Mouse (Mus musculus) liver, embryonic 13.5 days (tissue): ENCODE results near the gene Inhbe. TPM values are rescaled to one million over a fixed set of nuclear protein-coding genes. Genes with fewer than 3 reads are reported as not detected.
A peak's percentile ranks its signal among the peaks of the same experiment; 100 is the strongest.
"Not testable (repeated sequence)": the region's sequence is repeated elsewhere in the genome, so short reads cannot be mapped to it uniquely, and the experiment has no call there.

Source experiments
- ATAC-seq: fragments of 200-750 bp; cut with Nextera tagmentation; 2 replicates; pipeline ENCODE4 v1.8.0; 2017; ENCODE audit warnings: low read depth, mild to moderate bottlenecking, moderate number of reproducible peaks, moderate library complexity
- DNase-seq: peaks from one replicate; pipeline ENCODE4 v3.0.0; 2022
- H3K27ac ChIP-seq: fragments of 300-500 bp; sonication (generic); 2 replicates; pipeline ENCODE4 v1.5.1; 2015; ENCODE audit warnings: moderate library complexity, mild to moderate bottlenecking, inconsistent platforms
- H3K27me3 ChIP-seq: fragments of 300-500 bp; sonication (generic); 2 replicates; pipeline ENCODE4 v1.6.1; 2015; ENCODE audit warnings: mild to moderate bottlenecking, inconsistent platforms
- H3K36me3 ChIP-seq: fragments of 300-500 bp; sonication (generic); 2 replicates; pipeline ENCODE4 v1.6.1; 2015; ENCODE audit warnings: mild to moderate bottlenecking, inconsistent platforms
- H3K4me1 ChIP-seq: fragments of 300-500 bp; sonication (generic); replicated peaks from 2 replicates; pipeline ENCODE4 v1.6.1; 2015; ENCODE audit warnings: inconsistent platforms
- H3K4me2 ChIP-seq: fragments of 300-500 bp; sonication (generic); 2 replicates; pipeline ENCODE4 v1.6.1; 2015; ENCODE audit warnings: inconsistent platforms, mild to moderate bottlenecking, moderate library complexity
- H3K4me3 ChIP-seq: fragments of 300-500 bp; sonication (generic); replicated peaks from 2 replicates; pipeline ENCODE4 v1.5.1; 2015; ENCODE audit warnings: mild to moderate bottlenecking, inconsistent platforms
- H3K9ac ChIP-seq: fragments of 300-500 bp; sonication (generic); 2 replicates; pipeline ENCODE4 v1.6.1; 2015; ENCODE audit warnings: mild to moderate bottlenecking, inconsistent platforms
- H3K9me3 ChIP-seq: fragments of 300-500 bp; sonication (generic); replicated peaks from 2 replicates; pipeline ENCODE4 v1.6.1; 2016; ENCODE audit warnings: inconsistent platforms
- WGBS: fragments of 180-500 bp; shearing (Covaris S2); methylation state at CpG from one replicate; pipeline ENCODE4 v1.1.7; 2015; ENCODE audit not compliant: insufficient replicate concordance; 5-methylcytosine and 5-hydroxymethylcytosine counted together
- polyA plus RNA-seq: library from polyadenylated mRNA; unstranded; fragments of >200 nt; fragmentation: Nextera tagmentation; extraction: Ambion mirVana; gene quantifications from 2 replicates; pipeline ENCODE4 v1.2.1, GENCODE M21; 2015

Inhbe gene
- polyA plus RNA-seq, 1 experiment from 2014 or later = 0.38 TPM

DNA sequence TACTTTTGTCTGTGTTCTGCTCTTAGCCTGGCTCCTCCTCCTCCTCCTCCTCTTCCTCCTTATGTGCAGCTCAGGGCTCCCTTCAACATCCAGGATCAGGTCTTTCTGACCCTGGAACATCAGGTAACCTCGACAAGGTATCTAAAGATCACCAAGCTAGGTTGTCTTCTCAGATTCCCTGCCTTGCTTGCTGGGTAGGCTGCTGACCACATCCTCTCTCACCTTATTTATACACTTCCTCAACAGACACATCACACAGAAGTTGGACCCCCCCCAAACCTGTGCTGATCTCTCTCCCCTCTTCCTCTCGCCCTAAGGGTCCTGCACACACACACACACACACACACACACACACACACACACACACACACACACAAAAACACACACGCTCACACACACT, 32.6 kb downstream of the Inhbe start, which contains the start of gene Arhgap9:
Gene Arhgap9 (plus strand): TSS at position 344 of the 400 bp plus-strand sequence.
- WGBS = 60% methylated on average over 3 of the region's 3 CpGs
- peak within 1 kb of the TSS; percentile 69 for H3K27ac ChIP-seq
- H3K4me3 ChIP-seq = no peak within 1 kb of the TSS
- peaks cover 66% of the 10 kb centered on the region for H3K4me1 ChIP-seq
- peaks cover 19% of the 10 kb centered on the region for H3K27me3 ChIP-seq
- no peak within 1 kb of the TSS for H3K4me2 ChIP-seq
- H3K36me3 ChIP-seq = no peaks in the 10 kb centered on the region
- no peaks in the 10 kb centered on the region for H3K9me3 ChIP-seq
- DNase-seq (no peak), ATAC-seq (no peak)
- H3K9ac ChIP-seq = no peak within 1 kb of the TSS

- DNase-seq = no peak
- H3K9me3 ChIP-seq = no peaks in the 10 kb centered on the region
- H3K4me3 ChIP-seq = no peak overlapping the region
- H3K27ac ChIP-seq = no peak overlapping the region
- H3K27me3 ChIP-seq = peaks cover 3% of the 10 kb centered on the region; the same call in 1 of the 2 replicates
- no peak overlapping the region for H3K9ac ChIP-seq
- H3K36me3 ChIP-seq = no peaks in the 10 kb centered on the region
- H3K4me1 ChIP-seq = peaks cover 57% of the 10 kb centered on the region
- H3K4me2 ChIP-seq = no peak overlapping the region
- no peak for ATAC-seq
- 76% methylated on average over 7 of the region's 7 CpGs for WGBS
Observed at GRCm38 (mm10) chr10:127319969-127320368, 34.2 kb downstream of the Inhbe start.

- Histone ChIP-seq H3K4me1 (peaks cover 44% of the 10 kb centered on the region), H3K27me3 (no peaks in the 10 kb centered on the region), H3K36me3 (no peaks in the 10 kb centered on the region), H3K4me2 (no peak overlapping the region), H3K27ac (peak overlapping the region; percentile 73), H3K4me3 (no peak overlapping the region), H3K9me3 (no peaks in the 10 kb centered on the region), H3K9ac (no peak overlapping the region)
- WGBS = 21% methylated on average over 4 of the region's 4 CpGs
- ATAC-seq (no peak), DNase-seq (no peak)
Observed at GRCm38 (mm10) chr10:127318009-127318408, 36.2 kb downstream of the Inhbe start.

GRCm38 (mm10) chr10:127317277-127317676, 36.9 kb downstream of the Inhbe start:
- peak; percentile 82 for ATAC-seq
- no peak for DNase-seq
- WGBS = 14% methylated on average over 2 of the region's 2 CpGs
- peaks cover 44% of the 10 kb centered on the region for H3K4me1 ChIP-seq
- H3K4me2 ChIP-seq = no peak overlapping the region
- no peak overlapping the region for H3K9ac ChIP-seq
- H3K9me3 ChIP-seq = no peaks in the 10 kb centered on the region
- H3K36me3 ChIP-seq = no peaks in the 10 kb centered on the region
- peak overlapping the region; percentile 73 for H3K27ac ChIP-seq
- H3K4me3 ChIP-seq = no peak overlapping the region
- no peaks in the 10 kb centered on the region for H3K27me3 ChIP-seq

DNA sequence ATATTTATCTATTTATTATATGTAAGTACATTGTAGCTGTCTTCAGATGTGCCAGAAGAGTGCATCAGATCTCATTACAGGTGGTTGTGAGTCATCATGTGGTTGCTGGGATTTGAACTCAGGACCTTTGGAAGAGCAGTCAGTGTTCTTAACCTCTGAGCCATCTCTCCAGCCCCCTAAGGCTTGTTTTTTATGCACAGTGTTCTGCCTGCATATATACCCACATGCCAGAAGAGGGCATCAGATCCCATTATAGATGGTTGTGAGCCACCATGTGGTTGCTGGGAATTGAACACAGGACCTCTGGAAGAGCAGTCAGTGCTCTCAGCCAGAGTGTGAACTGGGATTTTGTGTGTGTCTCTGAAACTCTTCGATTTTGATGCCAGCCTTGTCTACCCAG, 39.3 kb downstream of the Inhbe start:
- peaks cover 51% of the 10 kb centered on the region for H3K4me1 ChIP-seq
- not testable (repeated sequence) for H3K27ac ChIP-seq, H3K4me2 ChIP-seq, ATAC-seq, H3K36me3 ChIP-seq, H3K27me3 ChIP-seq, H3K9ac ChIP-seq, H3K9me3 ChIP-seq, H3K4me3 ChIP-seq, DNase-seq
- WGBS = 59% methylated on average over 1 of the region's 1 CpGs

GRCm38 (mm10) chr10:127313516-127313915, 40.7 kb downstream of the Inhbe start:
- not testable (repeated sequence) for H3K4me3 ChIP-seq, ATAC-seq, H3K9ac ChIP-seq, H3K27ac ChIP-seq, DNase-seq, H3K27me3 ChIP-seq, H3K4me2 ChIP-seq, H3K9me3 ChIP-seq
- Histone ChIP-seq H3K36me3 (peaks cover 18% of the 10 kb centered on the region), H3K4me1 (peaks cover 58% of the 10 kb centered on the region)
- 81% methylated on average over 5 of the region's 5 CpGs for WGBS

DNA sequence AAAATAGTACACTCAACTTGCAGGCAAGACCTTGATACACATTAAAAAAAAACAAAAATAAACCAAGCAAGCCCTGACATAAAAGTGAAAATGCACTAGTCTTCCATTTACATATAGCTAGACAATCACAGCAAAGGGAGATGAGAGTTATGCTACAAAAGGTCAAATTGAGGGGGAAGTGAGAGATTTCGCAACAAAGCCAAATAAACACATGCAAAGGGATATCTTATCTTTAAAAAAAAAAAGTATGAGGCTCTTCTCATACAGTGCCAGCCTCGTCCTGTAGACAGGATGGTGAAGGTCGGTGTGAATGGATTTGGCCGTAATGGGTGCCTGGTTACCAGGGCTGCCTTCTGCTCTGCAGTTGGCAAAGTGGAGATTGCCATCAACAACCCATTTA, 41.4 kb downstream of the Inhbe start:
- Histone ChIP-seq H3K4me1 (peaks cover 53% of the 10 kb centered on the region), H3K9me3 (no peaks in the 10 kb centered on the region), H3K4me3 (peak overlapping the region; percentile 90; the same call in 1 of the 2 replicates), H3K4me2 (peak overlapping the region; percentile 90), H3K27ac (peak overlapping the region; percentile 84), H3K36me3 (peaks cover 25% of the 10 kb centered on the region), H3K27me3 (no peaks in the 10 kb centered on the region), H3K9ac (peak overlapping the region; percentile 96; the same call in 1 of the 2 replicates)
- ATAC-seq = no peak
- WGBS = 43% methylated on average over 4 of the region's 4 CpGs
- DNase-seq = no peak

DNA sequence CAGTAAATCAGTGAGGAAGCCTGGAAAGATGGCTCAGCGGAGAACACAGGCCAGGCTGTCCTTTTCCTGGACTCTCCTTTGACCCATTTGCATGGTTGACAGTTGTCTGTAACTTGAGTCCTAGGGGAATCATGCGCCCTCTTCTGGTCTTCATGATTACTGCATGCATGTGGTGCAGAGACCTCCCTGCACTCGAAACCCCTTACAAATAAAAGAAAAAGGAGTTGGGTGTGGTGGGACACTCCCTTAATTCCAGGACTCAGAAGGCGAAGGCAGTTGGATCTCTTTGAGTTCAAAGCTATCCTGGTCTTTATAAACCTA, 41.9 kb downstream of the Inhbe start:
- H3K4me2 ChIP-seq = peak overlapping the region; percentile 90
- H3K36me3 ChIP-seq = peaks cover 30% of the 10 kb centered on the region
- no peaks in the 10 kb centered on the region for H3K9me3 ChIP-seq
- peak overlapping the region; percentile 96 for H3K9ac ChIP-seq
- peaks cover 48% of the 10 kb centered on the region for H3K4me1 ChIP-seq
- peak overlapping the region; percentile 84 for H3K27ac ChIP-seq
- peak; percentile 47 for ATAC-seq
- peak; percentile 79 for DNase-seq
- no peaks in the 10 kb centered on the region for H3K27me3 ChIP-seq
- 2% methylated on average over 4 of the region's 4 CpGs for WGBS
- peak overlapping the region; percentile 90 for H3K4me3 ChIP-seq

DNA sequence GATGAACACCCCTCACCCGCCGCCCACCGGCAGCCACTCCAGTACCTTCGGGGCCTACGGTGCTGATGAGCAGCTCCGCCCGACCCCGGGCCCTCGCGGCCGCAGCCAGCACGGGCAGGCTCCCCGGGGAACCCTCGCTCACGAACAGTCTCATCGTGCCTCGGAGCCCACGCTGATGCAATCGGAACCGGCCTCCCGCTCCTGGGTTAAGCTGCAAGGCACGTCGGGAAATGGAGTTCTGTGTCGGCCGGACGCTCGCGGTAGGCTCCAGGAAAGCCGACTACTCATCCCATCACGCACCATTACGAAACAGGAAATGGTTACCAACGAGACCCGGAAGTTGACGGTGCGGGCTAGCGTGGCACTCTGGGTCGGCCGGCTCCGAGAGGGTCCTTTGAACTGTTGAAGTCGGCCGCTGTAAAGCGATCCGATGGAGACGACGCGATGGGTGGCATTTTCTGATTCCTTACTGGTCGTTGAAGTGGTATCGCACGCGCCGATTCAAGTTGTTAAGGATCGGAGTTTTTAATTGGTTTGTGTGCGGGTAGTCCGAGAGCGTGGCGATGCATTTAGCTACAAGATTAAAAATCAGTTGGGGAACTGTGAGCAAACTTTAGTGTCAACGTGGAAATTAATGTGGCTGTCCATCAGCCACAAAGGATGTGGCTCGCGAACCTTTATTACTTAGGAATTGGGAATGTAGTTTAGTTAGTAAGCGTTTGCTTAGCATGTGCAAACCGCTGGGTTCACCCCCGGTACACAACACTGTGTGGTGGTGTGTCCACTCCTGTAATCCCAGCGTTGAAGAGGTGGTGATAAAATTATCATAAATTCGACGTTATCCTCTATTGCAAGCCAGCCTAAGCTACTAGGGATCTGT, 42.5 kb downstream of the Inhbe start, which contains the start of gene Mars:
Gene Mars (minus strand): TSS at position 311 of the 880 bp plus-strand sequence.
- Histone ChIP-seq H3K27me3 (no peaks in the 10 kb centered on the region), H3K4me1 (peaks cover 42% of the 10 kb centered on the region), H3K4me3 (peak within 1 kb of the TSS; percentile 90), H3K9ac (peak within 1 kb of the TSS; percentile 96), H3K36me3 (peaks cover 36% of the 10 kb centered on the region), H3K4me2 (peak within 1 kb of the TSS; percentile 90), H3K27ac (peak within 1 kb of the TSS; percentile 92), H3K9me3 (no peaks in the 10 kb centered on the region)
- ATAC-seq (peak; percentile 95), DNase-seq (peak; percentile 90)
- under 1% methylated on average over 65 of the region's 65 CpGs for WGBS

GRCm38 (mm10) chr10:127310523-127311475, 43.4 kb downstream of the Inhbe start:
- DNase-seq = peak; percentile 52

GRCm38 (mm10) chr10:127309167-127309566, 45.0 kb downstream of the Inhbe start:
- not testable (repeated sequence) for H3K9me3 ChIP-seq, ATAC-seq, H3K27me3 ChIP-seq, DNase-seq, H3K4me3 ChIP-seq, H3K9ac ChIP-seq, H3K27ac ChIP-seq, H3K4me2 ChIP-seq
- peaks cover 62% of the 10 kb centered on the region for H3K36me3 ChIP-seq
- H3K4me1 ChIP-seq = peaks cover 33% of the 10 kb centered on the region
- 79% methylated on average over 3 of the region's 3 CpGs for WGBS

More at GRCm38 (mm10) chr10:127310523-127311475, 43.4 kb downstream of the Inhbe start:
- WGBS = 15% methylated on average over 23 of the region's 23 CpGs
- Histone ChIP-seq H3K27me3 (no peaks in the 10 kb centered on the region), H3K36me3 (peaks cover 45% of the 10 kb centered on the region), H3K4me3 (peak overlapping the region; percentile 90), H3K9ac (peak overlapping the region; percentile 96), H3K4me1 (peaks cover 33% of the 10 kb centered on the region), H3K27ac (peak overlapping the region; percentile 92), H3K9me3 (no peaks in the 10 kb centered on the region), H3K4me2 (peak overlapping the region; percentile 90)
- peak; percentile 50 for ATAC-seq
